Mouse (Mus musculus) layer of hippocampus, adult 8-10 months (tissue): ENCODE results near the gene Dab2. TPM values are rescaled to one million over a fixed set of nuclear protein-coding genes. Genes with fewer than 3 reads are reported as not detected.

Experiments
- DNase-seq, 2 experiments: peaks; one replicate each; pipeline ENCODE4 v3.0.0; 2022; ENCODE audit warnings: low spot score in 2 of 2
- total RNA-seq, 4 experiments: library from RNA; stranded (reverse); gene quantifications; 2 replicates each; pipeline ENCODE4 v1.2.4; 2022

The Dab2 gene
- total RNA-seq, 4 experiments from 2014 or later: 9.8 to 15.9 (median 14.9) TPM

DNA sequence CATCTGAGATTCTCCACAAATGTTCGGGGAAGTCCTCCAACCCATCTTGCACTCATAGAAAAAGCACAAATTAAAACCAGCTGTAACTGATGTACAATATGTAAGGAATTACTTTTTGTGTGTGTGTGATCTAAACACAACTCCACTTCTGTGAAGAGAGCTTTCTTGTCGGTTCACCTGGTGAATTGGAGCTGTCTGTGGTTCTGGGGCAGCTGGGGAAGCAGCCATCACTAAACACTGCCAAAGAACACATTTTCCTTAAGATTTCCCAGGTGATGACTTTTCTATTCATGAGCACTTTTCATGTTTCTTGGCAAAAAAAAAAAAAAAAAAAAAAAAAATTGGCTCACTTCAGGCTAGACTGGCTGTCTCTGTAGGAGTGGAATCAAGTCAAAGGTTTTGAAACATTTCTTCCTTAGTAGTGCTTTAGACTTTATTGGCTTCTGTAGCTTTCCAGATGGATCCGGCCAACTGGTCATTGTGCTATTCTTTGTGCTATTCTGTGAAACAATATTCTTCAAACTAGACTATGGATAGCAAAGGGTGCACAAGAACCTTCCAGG lies 163.9 kb downstream of the Dab2 start:
- DNase-seq: no peak

DNA sequence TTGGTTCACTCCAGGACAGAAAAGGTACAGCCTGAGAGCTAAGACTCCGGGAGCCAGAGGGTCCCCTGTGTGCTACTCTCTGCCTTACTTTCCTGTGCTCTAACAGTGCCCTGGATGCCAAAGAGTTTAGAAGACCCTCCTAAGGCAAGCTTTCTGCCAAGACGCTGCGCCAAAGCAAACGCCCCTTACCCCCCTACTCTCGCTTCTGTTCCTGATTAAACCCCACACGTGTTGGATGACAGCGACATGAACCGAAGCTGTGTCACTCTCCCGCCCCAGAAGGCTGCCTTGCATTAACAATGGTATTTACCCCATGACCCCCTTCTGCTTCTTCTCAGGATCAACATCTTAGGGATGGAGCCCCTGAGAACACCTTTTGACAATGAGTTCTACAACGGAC lies 167.4 kb downstream of the Dab2 start:
- no peak for DNase-seq

DNA sequence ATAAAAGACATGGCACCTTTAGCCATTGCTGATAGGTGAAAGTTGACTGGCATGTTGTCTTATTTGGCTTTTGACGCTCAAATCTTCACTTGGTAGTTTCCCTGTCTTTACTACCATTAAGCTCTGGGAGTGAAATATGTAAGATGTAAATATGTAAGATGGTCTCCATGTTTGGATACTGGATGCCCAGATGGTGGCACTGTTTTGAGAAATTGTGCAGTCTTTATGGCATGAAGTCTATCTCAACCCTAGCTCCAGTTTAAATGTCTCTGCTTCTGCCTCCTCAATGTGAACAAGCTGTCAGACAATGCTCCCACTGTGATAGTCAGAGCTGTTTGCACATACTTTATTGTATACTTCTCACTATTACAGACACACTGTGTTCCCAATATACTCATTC lies 169.3 kb downstream of the Dab2 start:
- no peak for DNase-seq

DNA sequence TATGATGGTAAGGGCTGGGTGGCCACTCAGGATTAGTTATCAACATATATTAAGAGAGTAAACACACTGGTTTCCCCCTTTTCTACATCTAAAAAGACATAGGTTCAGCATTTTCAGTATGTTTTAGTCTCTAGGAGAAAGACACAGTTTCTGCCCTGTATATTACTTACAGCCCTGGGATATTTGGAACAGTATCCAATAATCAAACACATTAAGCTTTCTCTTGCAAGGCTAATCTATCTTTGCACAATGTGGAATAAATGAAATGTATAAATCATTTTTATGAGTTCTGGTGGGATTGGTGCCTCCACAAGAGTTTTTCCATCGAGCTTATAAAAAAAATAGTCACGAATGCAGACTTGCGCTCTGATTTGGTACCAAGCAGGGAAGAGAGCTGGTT lies 169.8 kb downstream of the Dab2 start:
- DNase-seq: no peak

DNA sequence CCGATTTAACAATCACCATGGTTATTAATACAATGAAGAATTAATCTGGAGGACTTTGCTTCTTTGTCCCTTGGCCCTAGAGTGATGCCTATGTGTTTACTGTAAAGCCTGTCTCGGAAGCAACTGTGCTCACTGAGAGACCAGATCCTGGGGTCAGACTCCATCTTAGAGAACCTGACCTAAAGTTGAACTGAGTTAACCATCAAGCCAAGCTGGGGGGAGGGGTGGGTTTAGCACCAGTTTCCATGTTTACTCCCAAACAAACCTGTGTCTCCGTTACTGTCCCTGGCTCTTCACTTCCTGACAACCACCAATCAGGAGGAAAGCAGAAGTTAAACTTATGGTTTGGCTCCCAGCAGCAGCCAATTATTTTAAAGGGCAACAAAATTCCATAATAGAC lies 184.0 kb downstream of the Dab2 start:
- no peak for DNase-seq

Other genes starting within 250 kb of the Dab2 start
- gene C9, start 145.5 kb downstream of the Dab2 start, total RNA-seq: not detected
- 10 to 100 TPM in 2 of 4 experiments, 1 to 10 TPM in 2; 6.0 to 32.8 (median 16.2) TPM for gene Fyb, start 223.1 kb downstream of the Dab2 start, total RNA-seq